Mouse (Mus musculus) lung, adult 2 months (tissue): ENCODE data around the gene Clcn6. TPM values are rescaled to one million over a fixed set of nuclear protein-coding genes. Genes with fewer than 3 reads are reported as not detected.

Experiments used
- DNase-seq: peaks from one replicate; pipeline ENCODE4 v3.0.0; 2022
- H3K4me1 ChIP-seq: fragments of 200-500 bp; 2 replicates; pipeline ENCODE4 v1.6.1; 2011; ENCODE audit warnings: low read length; ENCODE audit not compliant: control insufficient read depth, insufficient read depth
- H3K4me3 ChIP-seq: fragments of 200-500 bp; replicated peaks from 2 replicates; pipeline ENCODE3; 2011; ENCODE audit warnings: low read depth, mild to moderate bottlenecking, control low read depth, low read length; ENCODE audit errors: extremely low read depth
- CTCF ChIP-seq: fragments of 200-500 bp; IDR thresholded peaks from 2 replicates; pipeline ENCODE4 v1.5.1; 2011; ENCODE audit warnings: mild to moderate bottlenecking, low read length, control low read depth; ENCODE audit not compliant: insufficient read depth
- POLR2A ChIP-seq: fragments of 200-500 bp; IDR thresholded peaks from 2 replicates; pipeline ENCODE4 v1.6.1; 2011; ENCODE audit warnings: low read depth, mild to moderate bottlenecking, control low read depth, low read length, borderline replicate concordance; ENCODE audit errors: extremely low read depth
- WGBS: fragments of 180-500 bp; shearing (Covaris S2); methylation state at CpG from one replicate; pipeline ENCODE4 v1.1.7; 2018; 5-methylcytosine and 5-hydroxymethylcytosine counted together
- polyA plus RNA-seq: library from polyadenylated mRNA; depleted of rRNA; stranded (reverse); fragments of >200 nt; gene quantifications from 2 replicates; pipeline ENCODE4 v1.2.3, GENCODE M21; 2012

Clcn6 gene
- polyA plus RNA-seq, 1 experiment, result 14.9 TPM

GRCm38 (mm10) chr4:148024003-148024402, 14.6 kb downstream of the Clcn6 start:
- peak; percentile 21 for DNase-seq
- 73% methylated on average over 3 of the region's 3 CpGs for WGBS
- no peak for TF ChIP-seq POLR2A
- TF ChIP-seq CTCF, result no peak
- Histone ChIP-seq H3K4me3 (no peak overlapping the region), H3K4me1 (no peaks in the 10 kb centered on the region)

- no peaks in the 10 kb centered on the region for H3K4me1 ChIP-seq
- WGBS, result 70% methylated on average over 2 of the region's 2 CpGs
- H3K4me3 ChIP-seq, result no peak overlapping the region
- no peak for DNase-seq
- TF ChIP-seq POLR2A, result no peak
- no peak for TF ChIP-seq CTCF
These were observed 20.2 kb downstream of the Clcn6 start for GRCm38 (mm10) chr4:148018410-148018809.

GRCm38 (mm10) chr4:148016981-148017380, 21.6 kb downstream of the Clcn6 start:
- no peaks in the 10 kb centered on the region for H3K4me1 ChIP-seq
- WGBS, result 73% methylated on average over 3 of the region's 3 CpGs

GRCm38 (mm10) chr4:148015418-148015817, 23.2 kb downstream of the Clcn6 start:
- TF ChIP-seq CTCF (peak; percentile 46; the same call in 1 of the 2 replicates), POLR2A (no peak)
- no peak for DNase-seq
- Histone ChIP-seq H3K4me1 (no peaks in the 10 kb centered on the region), H3K4me3 (no peak overlapping the region)
- WGBS, result 87% methylated on average over 10 of the region's 10 CpGs

More at GRCm38 (mm10) chr4:148016981-148017380, 21.6 kb downstream of the Clcn6 start:
- H3K4me3 ChIP-seq, result no peak overlapping the region
- no peak for DNase-seq
- TF ChIP-seq CTCF (no peak), POLR2A (no peak)

GRCm38 (mm10) chr4:148012216-148012615, 26.4 kb downstream of the Clcn6 start:
- Histone ChIP-seq H3K4me3 (no peak overlapping the region), H3K4me1 (no peaks in the 10 kb centered on the region)
- no peak for TF ChIP-seq CTCF
- no peak for TF ChIP-seq POLR2A
- DNase-seq, result no peak
- 83% methylated on average over 4 of the region's 4 CpGs for WGBS

- no peak overlapping the region for H3K4me3 ChIP-seq
- TF ChIP-seq CTCF (no peak), POLR2A (no peak)
- WGBS, result 75% methylated on average over 3 of the region's 3 CpGs
- no peaks in the 10 kb centered on the region for H3K4me1 ChIP-seq
- DNase-seq, result no peak
These were observed 27.3 kb downstream of the Clcn6 start for GRCm38 (mm10) chr4:148011332-148011731.

GRCm38 (mm10) chr4:148009641-148010040, 29.0 kb downstream of the Clcn6 start:
- Histone ChIP-seq H3K4me3 (no peak overlapping the region), H3K4me1 (no peaks in the 10 kb centered on the region)
- DNase-seq, result no peak
- TF ChIP-seq POLR2A (no peak), CTCF (no peak)
- WGBS, result 86% methylated on average over 2 of the region's 2 CpGs

- Histone ChIP-seq H3K4me1 (no peaks in the 10 kb centered on the region), H3K4me3 (no peak overlapping the region)
- WGBS, result 73% methylated on average over 4 of the region's 4 CpGs
- TF ChIP-seq CTCF (peak; percentile 57; the same call in 1 of the 2 replicates), POLR2A (no peak)
- DNase-seq, result peak; percentile 22
These were observed 30.2 kb downstream of the Clcn6 start for GRCm38 (mm10) chr4:148008412-148008811.

GRCm38 (mm10) chr4:148004361-148004760, 34.3 kb downstream of the Clcn6 start:
- WGBS, result 79% methylated on average over 7 of the region's 7 CpGs
- DNase-seq, result no peak
- Histone ChIP-seq H3K4me3 (no peak overlapping the region), H3K4me1 (no peaks in the 10 kb centered on the region)
- TF ChIP-seq CTCF, result no peak
- no peak for TF ChIP-seq POLR2A

GRCm38 (mm10) chr4:148001866-148002265, 36.8 kb downstream of the Clcn6 start:
- TF ChIP-seq CTCF (no peak), POLR2A (no peak)
- Histone ChIP-seq H3K4me1 (no peaks in the 10 kb centered on the region), H3K4me3 (no peak overlapping the region)
- 51% methylated on average over 8 of the region's 8 CpGs for WGBS
- DNase-seq, result no peak

- no peak for TF ChIP-seq POLR2A
- DNase-seq, result no peak
- WGBS, result 71% methylated on average over 17 of the region's 17 CpGs
- Histone ChIP-seq H3K4me1 (no peaks in the 10 kb centered on the region), H3K4me3 (no peak overlapping the region)
These were observed 37.4 kb downstream of the Clcn6 start for GRCm38 (mm10) chr4:148001013-148001789.
